Mouse (Mus musculus) cerebellum, postnatal 14 days (tissue): Measurements from ENCODE around the gene Gm8994.
"Not testable (repeated sequence)": the region's sequence is repeated elsewhere in the genome, so short reads cannot be mapped to it uniquely, and the experiment has no call there.

Experiments used
- DNase-seq, 2 experiments: peaks; one replicate each; pipeline ENCODE4 v3.0.0; 2021; ENCODE audit warnings: mixed read lengths in 2 of 2

The Gm8994 gene

DNA sequence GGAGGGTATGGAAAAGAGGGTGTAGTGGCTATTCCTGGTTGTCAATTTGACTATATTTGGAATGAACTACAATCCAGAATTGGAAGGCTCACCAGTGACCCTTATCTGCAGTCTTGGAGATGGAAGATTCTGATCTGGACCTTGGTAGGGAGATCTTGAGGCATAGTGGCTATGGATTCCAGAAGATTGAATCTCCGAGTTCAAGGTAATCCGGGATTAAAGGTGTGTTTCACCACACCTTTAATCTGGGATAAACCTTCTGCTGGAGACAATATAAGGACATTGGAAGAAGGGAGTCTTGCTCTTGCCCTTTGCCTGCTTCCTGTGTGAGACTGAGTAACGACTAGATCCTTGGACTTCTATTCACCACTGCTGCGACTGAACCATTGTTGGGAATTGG is at the start of gene Gm8994:
TSS of gene Gm8994 (plus strand) at position 301 of the 400 bp plus-strand sequence.
- DNase-seq = not testable (repeated sequence)

GRCm38 (mm10) chr6:136277685-136278084 is 49.7 kb upstream of the Gm8994 start:
- DNase-seq = no peak

GRCm38 (mm10) chr6:136284565-136284964 is 42.8 kb upstream of the Gm8994 start:
- peak in 1 of 2 experiments; percentile 5 for DNase-seq

DNA sequence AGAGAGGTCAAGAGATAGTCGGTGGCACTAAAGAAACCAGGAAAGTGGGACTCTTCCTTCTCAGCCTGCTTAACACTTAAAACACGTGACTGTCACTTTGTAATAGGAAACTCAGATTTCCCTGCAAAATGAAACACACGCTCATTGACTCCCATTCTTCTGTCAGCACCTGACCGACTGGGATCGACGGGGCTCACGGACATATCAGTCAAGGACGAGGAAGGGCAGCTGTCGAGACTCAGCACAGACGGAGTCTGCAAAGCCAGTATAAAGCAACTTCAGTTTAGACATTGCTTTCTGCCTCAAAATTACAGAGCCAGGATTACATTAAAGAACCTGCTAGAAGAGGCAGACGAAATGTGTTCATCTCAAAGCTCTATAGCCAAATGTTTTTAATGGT is 41.2 kb upstream of the Gm8994 start:
- no peak for DNase-seq

DNA sequence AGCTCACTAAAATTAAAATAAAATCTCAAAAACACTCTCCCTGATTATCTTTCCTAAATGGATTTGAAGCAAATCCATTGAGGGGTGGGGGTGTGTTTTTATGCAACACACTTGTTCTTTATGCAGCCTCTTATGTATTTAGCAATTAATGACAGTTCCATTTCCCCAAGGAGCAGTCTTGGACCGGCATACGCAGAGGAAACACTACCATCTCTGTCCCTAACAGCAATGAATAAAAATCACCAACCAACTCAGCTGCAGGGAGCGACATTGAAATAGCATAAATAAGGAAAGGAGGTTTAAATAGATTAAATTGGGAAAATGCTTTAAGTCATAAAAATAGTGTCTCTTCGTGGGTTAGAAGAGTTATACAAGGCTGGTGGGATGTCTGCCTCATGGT is 40.8 kb upstream of the Gm8994 start:
- DNase-seq = no peak

GRCm38 (mm10) chr6:136291424-136291823 is 35.9 kb upstream of the Gm8994 start:
- DNase-seq = no peak

- DNase-seq = no peak
These were observed 35.2 kb upstream of the Gm8994 start for GRCm38 (mm10) chr6:136291951-136292714.

- peak in 1 of 2 experiments; percentile 24 for DNase-seq
These were observed 33.6 kb upstream of the Gm8994 start for GRCm38 (mm10) chr6:136293700-136294099.

DNA sequence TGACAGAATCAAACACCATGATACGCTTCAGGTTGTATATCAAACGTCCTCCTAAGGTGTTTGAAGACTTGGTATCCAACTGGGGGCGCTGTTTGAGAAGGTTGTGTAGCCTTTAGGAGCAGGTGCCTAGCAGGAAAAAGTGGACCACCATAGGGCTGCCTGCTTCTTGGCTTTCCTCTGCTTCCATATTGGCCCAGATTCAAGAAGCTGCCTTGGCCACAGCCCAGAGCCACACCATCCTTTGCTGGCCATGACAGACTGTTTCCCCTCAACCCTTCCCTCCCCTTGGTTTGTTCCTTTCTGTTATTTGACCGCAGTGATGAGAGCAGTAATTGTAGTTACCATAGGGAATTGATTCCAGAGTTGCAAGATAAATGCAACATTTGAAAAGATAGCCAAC is 31.5 kb upstream of the Gm8994 start:
- DNase-seq = peak; percentile 81 to 91

- DNase-seq = no peak
These were observed 31.1 kb upstream of the Gm8994 start for GRCm38 (mm10) chr6:136296251-136296650.

DNA sequence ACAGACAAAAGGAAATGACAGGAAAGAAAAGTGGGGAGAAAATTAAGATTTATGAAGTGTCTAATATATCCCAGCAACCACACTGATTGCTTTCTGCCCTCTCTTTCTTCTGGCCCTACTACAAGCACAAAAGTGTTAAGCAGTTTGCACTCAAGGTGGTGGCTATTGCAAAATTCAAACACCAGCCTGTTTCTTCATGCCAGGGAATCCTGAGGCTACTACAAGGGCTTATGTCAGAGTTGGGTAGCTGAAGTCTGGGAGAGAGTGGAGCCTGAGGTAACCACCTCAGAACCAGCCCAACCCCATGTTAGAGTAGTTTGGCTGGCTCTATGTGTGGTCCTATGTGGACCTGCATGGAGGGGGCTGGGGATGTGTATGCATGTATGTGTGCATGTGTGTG is 23.8 kb upstream of the Gm8994 start:
- DNase-seq = no peak

DNA sequence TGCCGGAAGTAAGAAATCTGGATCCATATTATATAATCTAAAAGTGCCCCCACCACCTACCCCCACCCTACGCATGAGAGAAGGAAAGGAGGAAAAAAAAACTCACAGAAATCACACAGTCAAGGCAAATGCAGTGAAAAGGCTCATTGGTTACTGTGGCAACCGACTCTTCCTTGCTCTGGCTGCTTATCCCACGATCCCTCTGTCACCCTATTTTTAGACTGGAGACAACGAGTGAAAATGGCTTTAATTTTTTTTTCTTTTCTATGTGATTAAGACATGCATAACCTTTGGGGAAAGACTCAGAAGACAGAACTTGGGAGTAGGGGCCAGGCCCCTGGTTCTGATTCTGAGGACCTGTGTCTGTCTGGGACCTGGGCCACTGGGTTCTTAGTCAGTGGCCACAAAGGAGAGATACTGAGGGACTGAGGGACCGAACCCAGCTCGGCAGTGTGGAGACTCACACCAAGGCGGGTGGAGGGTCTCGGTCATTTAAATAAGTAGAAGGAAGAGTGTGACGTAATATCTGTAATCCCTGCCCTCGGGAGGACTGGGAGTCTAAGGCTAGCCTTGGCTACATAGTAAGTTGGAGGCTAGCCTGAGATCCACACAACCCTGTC is 22.9 kb upstream of the Gm8994 start:
- DNase-seq = no peak

DNA sequence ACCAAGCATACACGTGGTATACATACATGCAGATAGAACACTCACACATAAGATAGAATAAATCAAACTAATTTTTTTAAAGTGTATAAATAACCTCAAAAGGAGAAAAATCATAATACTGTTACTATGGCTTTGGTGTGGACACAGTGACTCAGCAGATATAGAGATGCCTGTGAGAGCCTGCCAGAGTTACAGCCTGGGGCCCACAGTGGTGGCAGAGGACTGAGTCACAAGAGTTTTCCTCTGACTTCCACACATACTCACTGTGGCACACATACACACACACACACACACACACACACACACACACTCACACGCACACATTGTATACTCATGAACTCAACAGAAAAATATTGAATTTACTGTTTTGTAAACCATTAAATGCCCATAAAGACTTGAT is 17.9 kb upstream of the Gm8994 start:
- DNase-seq = no peak

GRCm38 (mm10) chr6:136328416-136328815 is 1.1 kb downstream of the Gm8994 start:
- not testable (repeated sequence) for DNase-seq

- DNase-seq = no peak
These were observed 13.3 kb downstream of the Gm8994 start for GRCm38 (mm10) chr6:136340669-136341068.

GRCm38 (mm10) chr6:136341093-136341492 is 13.8 kb downstream of the Gm8994 start:
- DNase-seq = no peak

DNA sequence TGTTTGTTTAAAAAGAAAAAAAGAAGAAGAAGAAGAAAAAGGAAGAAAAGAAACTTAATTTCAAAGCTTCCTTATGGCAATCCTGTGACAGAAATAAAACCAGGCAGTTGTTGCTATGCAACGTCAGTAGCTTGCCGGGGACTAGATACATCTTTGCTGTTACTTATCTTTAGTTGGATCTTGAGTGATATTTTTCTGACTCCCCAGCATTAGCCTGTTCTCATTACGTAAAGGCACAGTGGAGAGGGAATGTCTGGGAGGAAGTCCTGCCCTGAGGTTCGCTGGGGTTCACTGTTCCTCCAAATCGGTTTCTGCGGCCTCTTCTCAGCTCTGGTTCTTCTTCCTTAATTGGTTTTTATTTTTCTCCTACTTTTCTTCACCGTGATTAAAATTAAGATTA is 16.5 kb downstream of the Gm8994 start:
- DNase-seq = no peak

DNA sequence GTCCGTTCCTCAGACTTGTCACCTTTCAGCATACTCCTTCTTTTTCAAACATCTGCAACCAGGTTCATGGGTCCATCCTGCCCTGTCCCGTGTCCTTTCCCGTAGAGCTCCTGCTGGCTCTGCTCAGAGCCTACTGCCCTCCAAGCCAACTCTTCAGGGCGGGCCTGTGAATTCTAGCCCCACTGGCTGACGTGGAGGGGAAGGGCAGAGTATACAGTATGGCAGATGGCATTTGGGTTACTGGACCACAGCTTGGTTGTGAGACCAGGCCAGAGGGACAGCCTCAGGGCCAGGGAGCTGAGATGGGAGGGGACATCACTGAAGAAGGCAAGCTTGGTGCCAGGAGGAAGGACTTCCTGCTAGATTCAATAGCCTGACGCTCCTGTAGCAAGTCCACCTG is 17.7 kb downstream of the Gm8994 start:
- peak; percentile 11 to 14 for DNase-seq

DNA sequence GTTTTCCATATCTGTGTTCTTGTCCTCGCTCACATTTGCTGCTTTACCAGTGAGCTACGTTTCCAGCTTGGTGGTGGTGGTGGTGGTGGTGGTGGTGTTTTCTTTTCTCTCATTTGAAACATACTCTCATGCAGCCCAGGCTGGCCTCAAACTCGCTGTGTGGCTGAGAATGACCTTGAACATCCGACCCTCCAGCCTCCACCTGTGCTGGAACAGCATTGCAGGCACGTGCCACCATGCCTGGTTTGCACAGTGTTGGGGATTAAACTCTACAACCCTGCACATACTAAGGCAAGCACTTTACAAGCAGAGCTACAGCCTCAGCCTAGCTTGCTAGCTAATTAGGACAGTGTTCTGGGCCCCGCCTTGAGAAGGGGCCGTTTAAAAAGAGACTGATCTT is 18.3 kb downstream of the Gm8994 start:
- DNase-seq = no peak

GRCm38 (mm10) chr6:136347053-136347452 is 19.7 kb downstream of the Gm8994 start:
- no peak for DNase-seq

DNA sequence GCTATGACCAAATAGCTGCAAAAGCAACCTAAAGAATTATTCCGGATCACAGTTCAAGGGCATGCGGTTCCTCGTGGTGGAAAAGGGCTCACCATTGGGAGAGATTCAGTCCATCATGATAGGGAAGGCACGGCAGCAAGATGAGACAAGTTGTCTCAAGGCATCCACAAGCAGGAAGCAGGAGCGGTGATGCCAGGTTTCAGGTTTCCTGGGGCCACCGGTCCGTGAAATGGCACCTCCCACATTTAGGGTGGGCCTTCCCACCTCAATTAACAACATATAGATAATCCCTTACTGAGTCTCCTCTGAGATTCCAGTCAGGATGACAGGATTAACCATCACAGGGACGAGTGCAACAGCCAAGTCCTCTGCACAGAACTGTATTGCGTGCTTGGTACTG is 20.3 kb downstream of the Gm8994 start:
- DNase-seq = no peak

DNA sequence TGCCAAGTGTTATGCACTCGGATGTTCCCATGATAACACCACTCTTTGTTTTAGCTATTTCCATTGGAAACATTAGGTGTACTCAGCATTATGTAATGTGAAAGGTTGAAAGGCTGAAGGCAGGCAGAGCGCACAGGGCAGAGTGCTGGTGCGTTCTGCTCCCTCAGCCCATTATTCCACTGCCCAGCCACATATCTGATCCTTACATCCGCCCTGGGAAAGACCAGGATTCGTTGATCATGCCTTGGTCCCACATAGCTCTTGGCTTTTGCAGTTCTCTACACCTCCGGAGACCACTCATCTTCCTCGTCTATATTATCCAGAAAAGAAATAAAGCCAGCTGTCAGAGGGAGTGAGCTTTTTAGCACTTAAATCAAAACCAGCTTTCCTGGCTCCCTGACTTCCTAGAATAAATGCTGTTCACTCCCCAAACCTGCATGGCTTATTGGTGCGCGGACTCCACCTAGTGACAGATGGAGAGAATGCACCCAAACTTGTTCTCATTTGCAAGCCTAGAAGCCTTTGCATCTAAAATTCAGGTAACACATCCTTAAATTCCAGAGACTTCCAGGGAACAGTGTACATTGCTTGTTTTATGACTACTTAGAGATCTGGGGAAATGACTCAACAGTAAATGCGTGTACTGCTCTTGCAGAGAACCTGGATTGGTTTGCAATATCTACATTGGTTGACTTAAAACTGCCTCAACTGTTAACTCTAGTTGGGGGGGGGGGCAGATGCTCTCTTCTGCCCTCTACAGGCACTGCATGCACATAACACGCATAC is 26.3 kb downstream of the Gm8994 start:
- DNase-seq = peak; percentile 88 to 89

DNA sequence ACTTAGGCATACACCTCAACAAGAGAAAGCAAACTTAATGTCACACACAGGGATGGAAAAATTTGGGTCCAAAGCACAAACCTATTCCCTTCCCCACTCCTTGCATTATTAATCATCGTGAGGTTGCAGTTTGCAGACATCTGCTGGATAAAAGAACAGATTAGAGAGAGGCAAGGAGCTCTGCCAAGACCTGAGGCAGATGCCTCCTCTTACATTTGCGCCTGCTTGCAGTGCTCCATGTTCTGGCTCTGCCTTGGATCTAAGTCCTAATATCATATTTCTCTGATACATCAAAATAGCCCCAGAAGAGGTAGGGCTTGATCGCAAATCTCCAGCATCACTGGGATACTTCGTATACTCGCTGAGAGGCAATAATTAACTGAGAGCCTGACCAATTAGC is 31.1 kb downstream of the Gm8994 start:
- no peak for DNase-seq

DNA sequence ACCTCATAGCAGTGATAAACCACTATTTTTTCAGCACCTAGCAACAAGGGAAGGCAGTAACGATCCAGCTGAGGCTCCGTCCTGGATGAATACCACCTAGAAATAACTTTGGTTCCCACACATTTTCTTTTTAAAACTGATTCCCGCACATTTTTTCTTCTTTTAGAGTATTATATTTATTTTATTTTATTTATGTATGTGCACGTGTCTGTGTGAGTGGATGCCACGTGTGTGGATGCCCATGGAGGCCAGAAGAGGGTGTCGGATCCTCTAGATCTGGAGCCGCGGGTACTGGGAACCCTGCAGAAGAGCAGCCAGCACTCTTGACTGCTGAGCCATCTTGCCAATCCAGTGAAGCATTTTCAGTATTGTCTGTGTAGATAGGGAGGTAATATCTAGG is 36.0 kb downstream of the Gm8994 start:
- DNase-seq = no peak
